35 mouse cellular contexts compared by ENCODE assay signal in genomic region chr6:127014906-127015770, GRCm38 (mm10). TPM values are rescaled to one million over a fixed set of nuclear protein-coding genes. Genes with fewer than 3 reads are reported as not detected.
DNase-seq lines count a peak whose midpoint lies in the region; ATAC-seq and TF ChIP-seq lines count a peak whose summit lies in the region.
"Had no signal": no experiment of that assay in that cellular context is flagged by ENCODE, and none has a peak within 500 bp of the region (broad histone marks: within the 10 kb centered on the region; RNA-seq: fewer than 3 reads in every experiment).

Fgf6 (plus strand) TSS chr6:127015586.

- H3K27ac ChIP-seq in heart, embryonic 12.5 days (ENCODE audit: poor library complexity, severe bottlenecking) = no peak within 1 kb of the TSS
- H3K27ac ChIP-seq in heart, adult 2 months = no peak within 1 kb of the TSS
- H3K27ac ChIP-seq in kidney, embryonic 14.5 days (ENCODE audit: low read depth, low read length) = no peak within 1 kb of the TSS
- no peak within 1 kb of the TSS for H3K27ac ChIP-seq in hindbrain, embryonic 11.5 days (ENCODE audit: low read depth, low read length)
- H3K27ac ChIP-seq: forebrain, embryonic 13.5 days; hindbrain, embryonic 14.5 days; layer of hippocampus, adult 2 months; left cerebral cortex, adult 2 months; limb, embryonic 12.5 days; liver, embryonic 15.5 days; lung, embryonic 15.5 days; midbrain, embryonic 10.5 days; midbrain, embryonic 15.5 days; neural tube, embryonic 15.5 days; stomach, embryonic 15.5 days had no signal

- H3K9me3 ChIP-seq in heart, embryonic 12.5 days (replicated peaks) = no peaks in the 10 kb centered on the region
- no peaks in the 10 kb centered on the region for H3K9me3 ChIP-seq in kidney, embryonic 14.5 days (ENCODE audit: control insufficient read depth, low read length)
- no peaks in the 10 kb centered on the region for H3K9me3 ChIP-seq in hindbrain, embryonic 11.5 days (ENCODE audit: control insufficient read depth, low read length)
- H3K9me3 ChIP-seq: forebrain, embryonic 13.5 days; limb, embryonic 12.5 days; liver, embryonic 15.5 days; lung, embryonic 15.5 days; midbrain, embryonic 10.5 days; midbrain, embryonic 15.5 days; neural tube, embryonic 15.5 days; stomach, embryonic 15.5 days had no signal

- H3K4me2 ChIP-seq in heart, embryonic 12.5 days = peak within 1 kb of the TSS; percentile 19; the same call in 1 of the 2 replicates
- 0 out of 2 replicates have a peak within 1 kb of the TSS, but pooled peaks have one; percentile 6 for H3K4me2 ChIP-seq in kidney, embryonic 14.5 days (replicated peaks; ENCODE audit: low read depth, low read length)
- no peak within 1 kb of the TSS for H3K4me2 ChIP-seq in hindbrain, embryonic 11.5 days (replicated peaks; ENCODE audit: low read depth, low read length)
- H3K4me2 ChIP-seq: forebrain, embryonic 13.5 days; hindbrain, embryonic 14.5 days; limb, embryonic 12.5 days; liver, embryonic 15.5 days; lung, embryonic 15.5 days; midbrain, embryonic 15.5 days; neural tube, embryonic 15.5 days; stomach, embryonic 15.5 days had no signal

- intact Hi-C loops in heart, adult 2 months (cut with DNase I) = no loop called here

- no peak within 1 kb of the TSS for H3K4me3 ChIP-seq in heart, embryonic 12.5 days
- no peak within 1 kb of the TSS for H3K4me3 ChIP-seq in heart, adult 2 months
- H3K4me3 ChIP-seq in kidney, embryonic 14.5 days (ENCODE audit: low read length) = no peak within 1 kb of the TSS
- H3K4me3 ChIP-seq in hindbrain, embryonic 11.5 days (ENCODE audit: low read depth, low read length) = no peak within 1 kb of the TSS
- H3K4me3 ChIP-seq: forebrain, embryonic 13.5 days; layer of hippocampus, adult 2 months; left cerebral cortex, adult 2 months; limb, embryonic 12.5 days; liver, embryonic 15.5 days; lung, embryonic 15.5 days; midbrain, embryonic 10.5 days; midbrain, embryonic 15.5 days; neural tube, embryonic 15.5 days; stomach, embryonic 15.5 days had no signal

- no peak for ATAC-seq in heart, embryonic 12.5 days (ENCODE audit: insufficient number of reproducible peaks, low FRiP score)
- peak; percentile 66; the same call in 1 of the 2 replicates for ATAC-seq in kidney, embryonic 14.5 days (ENCODE audit: low FRiP score, low TSS enrichment)
- ATAC-seq in hindbrain, embryonic 11.5 days (ENCODE audit: low FRiP score) = no peak
- ATAC-seq: activated CD4-positive, CD25-positive, alpha-beta regulatory T cell, adult 4 months; forebrain, embryonic 13.5 days; intestine, postnatal 0 days; midbrain, embryonic 15.5 days had no signal

- peaks cover 20% of the 10 kb centered on the region for H3K4me1 ChIP-seq in heart, embryonic 12.5 days (replicated peaks)
- no peaks in the 10 kb centered on the region for H3K4me1 ChIP-seq in heart, adult 2 months (ENCODE audit: control insufficient read depth, insufficient read depth, low read length)
- 0 out of 2 replicates have a peak, but pooled peaks cover 3% of the 10 kb centered on the region for H3K4me1 ChIP-seq in kidney, embryonic 14.5 days (ENCODE audit: control insufficient read depth, insufficient read depth, low read length)
- no peaks in the 10 kb centered on the region for H3K4me1 ChIP-seq in hindbrain, embryonic 11.5 days (replicated peaks; ENCODE audit: control insufficient read depth, insufficient read depth, low read length)
- H3K4me1 ChIP-seq: liver, embryonic 15.5 days; lung, embryonic 15.5 days; stomach, embryonic 15.5 days had no signal

- no peaks in the 10 kb centered on the region for H3K36me3 ChIP-seq in heart, embryonic 12.5 days
- no peaks in the 10 kb centered on the region for H3K36me3 ChIP-seq in heart, adult 2 months (ENCODE audit: control insufficient read depth, insufficient read depth, low read length)
- no peaks in the 10 kb centered on the region for H3K36me3 ChIP-seq in kidney, embryonic 14.5 days (ENCODE audit: control insufficient read depth, insufficient read depth, low read length)
- H3K36me3 ChIP-seq in hindbrain, embryonic 11.5 days (ENCODE audit: control insufficient read depth, insufficient read depth, low read length) = no peaks in the 10 kb centered on the region
- H3K36me3 ChIP-seq: limb, embryonic 12.5 days; liver, embryonic 15.5 days; lung, embryonic 15.5 days; midbrain, embryonic 10.5 days; midbrain, embryonic 15.5 days; neural tube, embryonic 15.5 days; stomach, embryonic 15.5 days had no signal

- no peaks in the 10 kb centered on the region for H3K79me2 ChIP-seq in heart, adult 2 months (replicated peaks; ENCODE audit: control insufficient read depth, insufficient read depth, low read length)

- 60% methylated on average over 26 of the region's 26 CpGs for WGBS in heart, embryonic 12.5 days
- WGBS in heart, adult 2 months = 71% methylated on average over 26 of the region's 26 CpGs
- 52% methylated on average over 26 of the region's 26 CpGs for WGBS in kidney, embryonic 14.5 days
- WGBS in hindbrain, embryonic 11.5 days = 78% methylated on average over 26 of the region's 26 CpGs

- no peak for TF ChIP-seq POLR2A in heart, adult 2 months (IDR thresholded peaks at IDR 0.05; ENCODE audit: insufficient read depth, low read depth, low read length)

- no peak within 1 kb of the TSS for H3K9ac ChIP-seq in heart, embryonic 12.5 days
- H3K9ac ChIP-seq in heart, adult 2 months (ENCODE audit: low read depth, low read length) = no peak within 1 kb of the TSS
- H3K9ac ChIP-seq in kidney, embryonic 14.5 days (ENCODE audit: low read depth, low read length) = no peak within 1 kb of the TSS
- no peak within 1 kb of the TSS for H3K9ac ChIP-seq in hindbrain, embryonic 11.5 days (ENCODE audit: low read depth, low read length)
- H3K9ac ChIP-seq: forebrain, embryonic 13.5 days; hindbrain, embryonic 14.5 days; limb, embryonic 12.5 days; liver, embryonic 15.5 days; lung, embryonic 15.5 days; midbrain, embryonic 15.5 days; neural tube, embryonic 15.5 days; stomach, embryonic 15.5 days had no signal

- no peak for TF ChIP-seq EP300 in heart, adult 2 months (IDR thresholded peaks at IDR 0.05; ENCODE audit: insufficient read depth, low read depth, low read length)

- 0 out of 2 replicates have a peak, but pooled peaks cover 1% of the 10 kb centered on the region for H3K27me3 ChIP-seq in heart, embryonic 12.5 days (replicated peaks)
- H3K27me3 ChIP-seq in heart, adult 2 months (ENCODE audit: control insufficient read depth, insufficient read depth, low read length) = no peaks in the 10 kb centered on the region
- H3K27me3 ChIP-seq in kidney, embryonic 14.5 days (ENCODE audit: control insufficient read depth, insufficient read depth, low read length) = peaks cover 14% of the 10 kb centered on the region; the same call in 1 of the 2 replicates
- H3K27me3 ChIP-seq in hindbrain, embryonic 11.5 days (ENCODE audit: control insufficient read depth, insufficient read depth, low read length) = no peaks in the 10 kb centered on the region
- H3K27me3 ChIP-seq: midbrain, embryonic 15.5 days; neural tube, embryonic 15.5 days had no signal

- TF ChIP-seq CTCF in heart, adult 2 months (IDR thresholded peaks at IDR 0.05) = no peak

- peak; percentile 74 for DNase-seq in gastrocnemius, adult 18-20 months (ENCODE audit: low spot score)
- no peak for DNase-seq in gastrocnemius, postnatal 10 days
- DNase-seq in heart, adult 2 months = no peak
- DNase-seq in kidney, postnatal 25 days = no peak
- DNase-seq in gastrocnemius, postnatal 25 days = peak; percentile 73
- no peak for DNase-seq in hindbrain, embryonic 11.5 days (ENCODE audit: low spot score)
- DNase-seq: adrenal gland, adult 2 months; cerebellum, adult 8-10 months; cerebellum, postnatal 36 days; heart, postnatal 14 days; kidney, postnatal 36 days; retina, postnatal 1 day; right cerebral cortex, postnatal 14 days had no signal

RNA-seq across cellular contexts. Expression of gene Fgf6, which starts in this region (rescaled TPM):
- total RNA-seq in gastrocnemius, adult 18-20 months (2021) = 1 to 10 TPM; 2.6 to 3.5 TPM
- total RNA-seq in gastrocnemius, postnatal 10 days (2021) = 1 to 10 TPM; 5.2 to 9.8 TPM
- polyA plus RNA-seq in heart, embryonic 12.5 days (2016; fragmentation: Nextera tagmentation; extraction: Ambion mirVana) = 0.06 and 0.13 TPM in 2 replicates
- total RNA-seq in heart, adult 2 months (2021) = under 1 TPM; 0.37 to 0.57 TPM
- 0.26 and 0.39 TPM in 2 replicates for polyA plus RNA-seq in heart, adult 2 months (2012; rRNA removed)
- polyA plus RNA-seq in kidney, embryonic 14.5 days (2014; fragmentation: Nextera tagmentation; extraction: Ambion mirVana) = not detected in 2 replicates
- 1 to 10 TPM; 3.8 to 5.8 TPM for total RNA-seq in gastrocnemius, postnatal 25 days (2021)
- polyA plus RNA-seq in hindbrain, embryonic 11.5 days (2014; fragmentation: Nextera tagmentation; extraction: Ambion mirVana) = 0.04 and 0.14 TPM in 2 replicates
- total RNA-seq: adrenal gland, adult 2 months; CH12.LX; ES-E14; layer of hippocampus, adult 2 months; layer of hippocampus, postnatal 14 days; left cerebral cortex, adult 2 months; left cerebral cortex, postnatal 25 days; liver, adult 2 months; megakaryocyte progenitor cell, adult 5-6 weeks had no signal
- polyA plus RNA-seq: activated CD4-positive, CD25-positive, alpha-beta regulatory T cell, adult 4 months; adrenal gland, adult 2 months; C2C12; forebrain, embryonic 13.5 days; hindbrain, embryonic 14.5 days; intestine, postnatal 0 days; liver, adult 2 months; lung, embryonic 15.5 days; midbrain, embryonic 10.5 days; midbrain, embryonic 15.5 days; stomach, embryonic 15.5 days had no signal

Comparison
In these comparisons a context has a peak if more than half of its experiments do, and no peak if none do; other contexts are left out.
1. DNase-seq: peak in gastrocnemius, adult 18-20 months (single experiment) and gastrocnemius, postnatal 25 days (single experiment); none in gastrocnemius, postnatal 10 days (single experiment), heart, adult 2 months (0 of 2), kidney, postnatal 25 days (0 of 2) and hindbrain, embryonic 11.5 days (single experiment).
2. Peak in ATAC-seq and H3K4me2 ChIP-seq in kidney, embryonic 14.5 days; RNA of the gene not detected or under 1 TPM.